Mouse (Mus musculus) brain, embryonic 14.5 days (tissue): Measurements from ENCODE around the gene Rbm33.

ENCODE experiments used
- CTCF ChIP-seq: fragments of 200-500 bp; IDR thresholded peaks from 2 replicates; pipeline ENCODE4 v1.5.1; 2012; ENCODE audit warnings: inconsistent platforms, mild to moderate bottlenecking, moderate library complexity, borderline replicate concordance; ENCODE audit not compliant: insufficient read depth, insufficient read length; ENCODE audit errors: extremely low read depth
- POLR2A ChIP-seq: fragments of 200-500 bp; IDR thresholded peaks from 2 replicates; pipeline ENCODE4 v1.6.1; 2012; ENCODE audit warnings: mild to moderate bottlenecking, inconsistent platforms, borderline replicate concordance; ENCODE audit not compliant: poor library complexity, insufficient read depth, insufficient read length, severe bottlenecking; ENCODE audit errors: extremely low read depth

DNA sequence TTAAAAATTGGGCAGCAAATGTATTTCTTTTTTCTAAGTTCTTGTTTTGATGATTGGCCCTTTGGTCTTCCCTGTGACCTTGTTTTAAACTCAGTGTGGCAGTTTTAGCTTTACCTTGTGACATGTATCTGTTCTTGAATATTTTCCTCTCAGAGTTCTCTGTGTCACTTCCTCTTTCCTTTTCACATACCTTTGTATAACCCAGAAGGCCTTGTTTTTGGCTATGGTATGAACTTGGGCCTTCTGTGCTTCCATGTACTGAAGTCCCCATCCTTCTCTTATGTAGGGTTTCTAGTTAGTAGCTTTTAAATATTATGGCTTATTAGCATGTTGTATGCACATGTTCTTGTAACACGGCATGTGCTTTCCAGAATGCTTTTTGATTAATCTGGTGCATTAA lies 4.8 kb downstream of the Rbm33 start:
- TF ChIP-seq CTCF (no peak), POLR2A (no peak)
